In genomic region chr5:39832565-39832964, GRCm38 (mm10) we compare ENCODE assay signal across 10 mouse cellular contexts.
DNase-seq lines count a peak whose midpoint lies in the region.
"Had no signal": no experiment of that assay in that cellular context is flagged by ENCODE, and none has a peak within 500 bp of the region (broad histone marks: within the 10 kb centered on the region; RNA-seq: fewer than 3 reads in every experiment).

No protein-coding gene starts in this region.

- peak; percentile 13 for DNase-seq in kidney, adult 9 months
- DNase-seq in kidney, adult 18-20 months: no peak
- peak; percentile 32 to 53 for DNase-seq in cerebellum, adult 18-20 months
- peak; percentile 35 to 56 for DNase-seq in cerebellum, postnatal 25 days
- peak; percentile 52 for DNase-seq in kidney, postnatal 14 days
- no peak for DNase-seq in retina, postnatal 1 day
- DNase-seq in Muller cell, postnatal 12 days (ENCODE audit: inconsistent ontology term): no peak
- DNase-seq: adrenal gland, postnatal 10 days; embryo, embryonic 11 days; lung, embryonic 14.5 days had no signal

Comparison
In these comparisons a context has a peak if more than half of its experiments do, and no peak if none do; other contexts are left out.
1. DNase-seq: peak in kidney, adult 9 months (single experiment), cerebellum, adult 18-20 months (2 of 2), cerebellum, postnatal 25 days (2 of 2) and kidney, postnatal 14 days (single experiment); none in kidney, adult 18-20 months (single experiment), retina, postnatal 1 day (single experiment) and Muller cell, postnatal 12 days (single experiment).